Mouse (Mus musculus): ENCODE measurements around the gene Nfia. TPM values are rescaled to one million over a fixed set of nuclear protein-coding genes. Genes with fewer than 3 reads are reported as not detected.
A peak's percentile ranks its signal among the peaks of the same experiment; 100 is the strongest.

The Nfia gene
- polyA plus RNA-seq, 1 experiment from 2014 or later, result 45.1 TPM

- Histone ChIP-seq H3K36me3 (peaks cover 2% of the 10 kb centered on the region; the same call in 1 of the 2 replicates), H3K4me2 (peak within 1 kb of the TSS; percentile 85), H3K9me3 (no peaks in the 10 kb centered on the region), H3K4me1 (replicated peaks) (peaks cover 44% of the 10 kb centered on the region), H3K27ac (replicated peaks) (peak within 1 kb of the TSS; percentile 95), H3K4me3 (peak within 1 kb of the TSS; percentile 91), H3K9ac (peak within 1 kb of the TSS; percentile 99), H3K27me3 (peaks cover 17% of the 10 kb centered on the region)
- WGBS, result 1% methylated on average over 36 of the region's 37 CpGs
- peak; percentile 81 for ATAC-seq (ENCODE audit: low read depth)
Observed at GRCm38 (mm10) chr4:97777706-97778176, 5.2 kb downstream of the Nfia start, which contains the start of gene E130114P18Rik. Gene E130114P18Rik, minus strand, starts transcription at chr4:97778078.

GRCm38 (mm10) chr4:97778211-97779002 lies 5.9 kb downstream of the Nfia start:
- under 1% methylated on average over 71 of the region's 94 CpGs for WGBS
- H3K4me3 ChIP-seq, result peak overlapping the region; percentile 91
- H3K4me1 ChIP-seq (replicated peaks), result peaks cover 49% of the 10 kb centered on the region
- peak overlapping the region; percentile 85 for H3K4me2 ChIP-seq
- peaks cover 9% of the 10 kb centered on the region for H3K36me3 ChIP-seq
- peak overlapping the region; percentile 95 for H3K27ac ChIP-seq (replicated peaks)
- H3K9ac ChIP-seq, result peak overlapping the region; percentile 99
- peak; percentile 29 for ATAC-seq (ENCODE audit: low read depth)
- peaks cover 17% of the 10 kb centered on the region for H3K27me3 ChIP-seq
- no peaks in the 10 kb centered on the region for H3K9me3 ChIP-seq

- Histone ChIP-seq H3K4me1 (replicated peaks) (peaks cover 49% of the 10 kb centered on the region), H3K9me3 (no peaks in the 10 kb centered on the region), H3K4me3 (peak overlapping the region; percentile 91), H3K27me3 (peaks cover 17% of the 10 kb centered on the region), H3K9ac (peak overlapping the region; percentile 99), H3K36me3 (peaks cover 15% of the 10 kb centered on the region), H3K4me2 (peak overlapping the region; percentile 85), H3K27ac (replicated peaks) (peak overlapping the region; percentile 95)
- WGBS, result 6% methylated on average over 18 of the region's 18 CpGs
- no peak for ATAC-seq (ENCODE audit: low read depth)
Observed at GRCm38 (mm10) chr4:97779003-97779930, 6.7 kb downstream of the Nfia start.

GRCm38 (mm10) chr4:97780024-97780423 lies 7.5 kb downstream of the Nfia start:
- Histone ChIP-seq H3K4me3 (peak overlapping the region; percentile 91), H3K4me2 (peak overlapping the region; percentile 85), H3K36me3 (peaks cover 15% of the 10 kb centered on the region), H3K9ac (peak overlapping the region; percentile 99), H3K4me1 (replicated peaks) (peaks cover 46% of the 10 kb centered on the region), H3K27ac (replicated peaks) (peak overlapping the region; percentile 95), H3K27me3 (peaks cover 11% of the 10 kb centered on the region), H3K9me3 (no peaks in the 10 kb centered on the region)
- 25% methylated on average over 7 of the region's 7 CpGs for WGBS
- no peak for ATAC-seq (ENCODE audit: low read depth)

- no peak for ATAC-seq (ENCODE audit: low read depth)
- Histone ChIP-seq H3K27ac (replicated peaks) (no peak overlapping the region), H3K4me3 (peak overlapping the region; percentile 10), H3K4me2 (peak overlapping the region; percentile 85), H3K27me3 (peaks cover 5% of the 10 kb centered on the region; the same call in 1 of the 2 replicates), H3K9me3 (no peaks in the 10 kb centered on the region), H3K4me1 (replicated peaks) (peaks cover 48% of the 10 kb centered on the region), H3K36me3 (peaks cover 15% of the 10 kb centered on the region), H3K9ac (peak overlapping the region; percentile 35; the same call in 1 of the 2 replicates)
- WGBS, result 77% methylated on average over 7 of the region's 7 CpGs
Observed at GRCm38 (mm10) chr4:97780666-97781435, 8.3 kb downstream of the Nfia start.

- Histone ChIP-seq H3K4me1 (replicated peaks) (peaks cover 43% of the 10 kb centered on the region), H3K27me3 (no peaks in the 10 kb centered on the region), H3K4me2 (no peak overlapping the region), H3K9ac (no peak overlapping the region), H3K36me3 (peaks cover 15% of the 10 kb centered on the region), H3K27ac (replicated peaks) (no peak overlapping the region), H3K4me3 (no peak overlapping the region), H3K9me3 (no peaks in the 10 kb centered on the region)
- no peak for ATAC-seq (ENCODE audit: low read depth)
- whole genome bisulfite sequencing, result 82% methylated on average over 3 of the region's 3 CpGs
Observed at GRCm38 (mm10) chr4:97782069-97782468, 9.5 kb downstream of the Nfia start.

- WGBS, result 90% methylated on average over 6 of the region's 6 CpGs
- no peak overlapping the region for H3K4me2 ChIP-seq
Observed at GRCm38 (mm10) chr4:97782497-97782896, 10.0 kb downstream of the Nfia start.

GRCm38 (mm10) chr4:97783073-97783879 lies 10.7 kb downstream of the Nfia start:
- no peak overlapping the region for H3K4me2 ChIP-seq
- WGBS, result 94% methylated on average over 26 of the region's 26 CpGs

More at GRCm38 (mm10) chr4:97782497-97782896, 10.0 kb downstream of the Nfia start:
- no peak for ATAC-seq (ENCODE audit: low read depth)
- no peak overlapping the region for H3K9ac ChIP-seq
- H3K4me3 ChIP-seq, result no peak overlapping the region
- H3K27me3 ChIP-seq, result no peaks in the 10 kb centered on the region
- peaks cover 15% of the 10 kb centered on the region for H3K36me3 ChIP-seq
- H3K9me3 ChIP-seq, result no peaks in the 10 kb centered on the region
- peaks cover 46% of the 10 kb centered on the region for H3K4me1 ChIP-seq (replicated peaks)
- no peak overlapping the region for H3K27ac ChIP-seq (replicated peaks)

GRCm38 (mm10) chr4:97784236-97784635 lies 11.7 kb downstream of the Nfia start:
- WGBS, result 75% methylated on average over 11 of the region's 11 CpGs
- no peak overlapping the region for H3K4me3 ChIP-seq
- no peaks in the 10 kb centered on the region for H3K9me3 ChIP-seq
- no peak overlapping the region for H3K9ac ChIP-seq
- H3K4me2 ChIP-seq, result no peak overlapping the region
- no peak for ATAC-seq (ENCODE audit: low read depth)
- no peaks in the 10 kb centered on the region for H3K27me3 ChIP-seq
- peaks cover 15% of the 10 kb centered on the region for H3K36me3 ChIP-seq
- peaks cover 54% of the 10 kb centered on the region for H3K4me1 ChIP-seq (replicated peaks)
- no peak overlapping the region for H3K27ac ChIP-seq (replicated peaks)

More at GRCm38 (mm10) chr4:97783073-97783879, 10.7 kb downstream of the Nfia start:
- peaks cover 15% of the 10 kb centered on the region for H3K36me3 ChIP-seq
- no peak for ATAC-seq (ENCODE audit: low read depth)
- peaks cover 49% of the 10 kb centered on the region for H3K4me1 ChIP-seq (replicated peaks)
- H3K9me3 ChIP-seq, result no peaks in the 10 kb centered on the region
- no peak overlapping the region for H3K4me3 ChIP-seq
- H3K9ac ChIP-seq, result no peak overlapping the region
- no peaks in the 10 kb centered on the region for H3K27me3 ChIP-seq
- no peak overlapping the region for H3K27ac ChIP-seq (replicated peaks)

GRCm38 (mm10) chr4:97785547-97786271 lies 13.2 kb downstream of the Nfia start:
- peak overlapping the region; percentile 18; the same call in 1 of the 2 replicates for H3K4me2 ChIP-seq
- H3K9ac ChIP-seq, result no peak overlapping the region
- no peaks in the 10 kb centered on the region for H3K9me3 ChIP-seq
- no peak overlapping the region for H3K4me3 ChIP-seq
- peaks cover 15% of the 10 kb centered on the region for H3K36me3 ChIP-seq
- ATAC-seq (ENCODE audit: low read depth), result no peak
- peaks cover 60% of the 10 kb centered on the region for H3K4me1 ChIP-seq (replicated peaks)
- no peak overlapping the region; the same call in 1 of the 2 replicates for H3K27ac ChIP-seq (replicated peaks)
- WGBS, result 79% methylated on average over 8 of the region's 8 CpGs
- H3K27me3 ChIP-seq, result no peaks in the 10 kb centered on the region

Data from neural tube, embryonic 13.5 days (tissue).